Mouse (Mus musculus) retina, postnatal 7 days (tissue): Measurements from ENCODE around the gene Sppl2b.
A peak's percentile ranks its signal among the peaks of the same experiment; 100 is the strongest.

Experiments used
- DNase-seq: peaks from one replicate; pipeline ENCODE4 v3.0.0-alpha.2; 2012; ENCODE audit warnings: low read depth, low spot score

The Sppl2b gene

DNA sequence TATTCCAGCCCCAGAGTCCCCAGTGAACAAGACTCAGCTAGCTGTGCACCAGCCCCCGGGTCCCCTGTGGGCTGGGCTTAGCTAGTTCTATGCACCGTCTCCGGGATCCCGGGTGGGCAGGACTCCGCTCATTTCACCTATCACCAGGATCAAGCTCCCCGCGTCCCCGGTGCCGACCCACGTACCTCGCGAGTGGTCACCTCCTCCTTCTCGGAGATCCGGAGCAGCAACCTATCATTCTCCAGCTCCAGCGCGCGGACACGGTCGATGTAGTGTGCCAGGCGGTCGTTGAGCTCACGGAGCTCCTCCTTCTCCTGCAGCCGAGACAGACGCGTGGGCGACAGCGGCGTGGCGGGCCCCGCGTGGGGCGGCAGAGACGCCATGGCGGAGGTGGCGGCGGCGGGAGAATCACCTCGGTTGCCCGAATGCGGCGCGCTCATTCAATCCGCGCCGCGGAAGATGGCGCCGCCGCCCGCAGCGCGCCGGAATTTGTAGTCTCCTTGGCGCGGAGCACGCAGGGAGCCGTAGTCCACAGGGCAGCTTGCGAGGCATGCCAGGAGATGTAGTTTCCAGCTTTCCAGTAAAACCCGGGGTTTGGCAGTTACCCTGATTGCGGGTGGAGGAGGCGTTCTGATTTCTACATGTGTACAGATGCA lies 62.8 kb downstream of the Sppl2b start, which contains the start of gene Lmnb2:
TSS of gene Lmnb2 (minus strand) at position 467 of the 656 bp plus-strand sequence.
- peak; percentile 54 for DNase-seq
